Mouse (Mus musculus) G1E (cell line): ENCODE data around the gene Lrtm2. TPM values are rescaled to one million over a fixed set of nuclear protein-coding genes. Genes with fewer than 3 reads are reported as not detected.

Source experiments
- ATAC-seq: 2 replicates; pipeline ENCODE4 v1.8.0; 2016; ENCODE audit warnings: mild to moderate bottlenecking; ENCODE audit not compliant: insufficient number of reproducible peaks, poor library complexity, low FRiP score, severe bottlenecking; ENCODE audit errors: extremely low read depth
- DNase-seq: peaks from one replicate; pipeline ENCODE4 v3.0.0; 2012; ENCODE audit warnings: low spot score
- H3K27me3 ChIP-seq: 2 replicates; pipeline ENCODE4 v1.6.1; 2012; ENCODE audit warnings: mild to moderate bottlenecking, low read length, inconsistent platforms; ENCODE audit not compliant: insufficient read depth
- H3K36me3 ChIP-seq: replicated peaks from 2 replicates; pipeline ENCODE3; 2012; ENCODE audit warnings: mild to moderate bottlenecking, inconsistent platforms
- H3K4me1 ChIP-seq: 2 replicates; pipeline ENCODE4 v1.6.1; 2012; ENCODE audit warnings: low read depth, low read length, inconsistent platforms, mixed read lengths; ENCODE audit not compliant: insufficient read depth
- H3K4me3 ChIP-seq: 2 replicates; pipeline ENCODE4 v1.5.1; 2012; ENCODE audit warnings: low read depth, mild to moderate bottlenecking, inconsistent platforms, low read length, moderate library complexity, mixed read lengths
- H3K9me3 ChIP-seq: replicated peaks from 2 replicates; pipeline ENCODE4 v1.6.1; 2012; ENCODE audit warnings: inconsistent platforms
- CTCF ChIP-seq: IDR thresholded peaks from 2 replicates; pipeline ENCODE4 v1.5.1; 2012; ENCODE audit warnings: low read depth, low read length, inconsistent platforms, mixed read lengths
- GATA1 ChIP-seq: IDR thresholded peaks from 2 replicates; pipeline ENCODE4 v1.6.1; 2012; ENCODE audit warnings: borderline replicate concordance, low read length, inconsistent platforms, mixed read lengths
- GATA2 ChIP-seq: IDR thresholded peaks from 2 replicates; pipeline ENCODE4 v1.6.1; 2012; ENCODE audit warnings: low read depth, low read length, inconsistent platforms, borderline replicate concordance
- POLR2AphosphoS5 ChIP-seq: IDR thresholded peaks from 2 replicates; pipeline ENCODE4 v1.6.1; 2012; ENCODE audit warnings: low read depth, low read length, inconsistent platforms; ENCODE audit not compliant: insufficient replicate concordance
- TAL1 ChIP-seq: conservative IDR thresholded peaks from 2 replicates; pipeline ENCODE4 v1.6.1; 2012; ENCODE audit warnings: low read depth, low read length, inconsistent platforms, mixed read lengths
- polyA plus RNA-seq: library from polyadenylated mRNA; stranded (reverse); fragments of >175 nt; gene quantifications from 2 replicates; pipeline ENCODE4 v1.2.3, GENCODE M21; 2012
- total RNA-seq, 2 experiments: library from RNA; stranded (forward) in 1 of 2; stranded (reverse) in 1 of 2; fragments of 200-1000 nt in 1 of 2; fragments of >200 nt in 1 of 2; fragmentation: Nextera tagmentation in 1 of 2; gene quantifications; 2 replicates each; pipeline ENCODE4 v1.2.3; 2014 to 2017

The Lrtm2 gene
- total and polyA plus RNA-seq, 3 experiments: 0.11 TPM; not detected in 2

GRCm38 (mm10) chr6:119313096-119313495 is 17.5 kb downstream of the Lrtm2 start:
- Histone ChIP-seq H3K4me1 (no peaks in the 10 kb centered on the region), H3K9me3 (no peaks in the 10 kb centered on the region), H3K27me3 (peaks cover 17% of the 10 kb centered on the region; the same call in 1 of the 2 replicates), H3K36me3 (no peaks in the 10 kb centered on the region), H3K4me3 (no peak overlapping the region)
- ATAC-seq: no peak
- no peak for DNase-seq
- TF ChIP-seq POLR2AphosphoS5 (no peak), TAL1 (no peak), GATA1 (no peak), CTCF (no peak), GATA2 (no peak)

- TF ChIP-seq TAL1: no peak
- TF ChIP-seq GATA2: no peak
- TF ChIP-seq POLR2AphosphoS5: no peak
- TF ChIP-seq GATA1: no peak
- no peak for TF ChIP-seq CTCF
- DNase-seq: no peak
- no peaks in the 10 kb centered on the region for H3K36me3 ChIP-seq
- no peak overlapping the region for H3K4me3 ChIP-seq
- ATAC-seq: no peak
- H3K9me3 ChIP-seq: no peaks in the 10 kb centered on the region
- H3K27me3 ChIP-seq: peaks cover 17% of the 10 kb centered on the region; the same call in 1 of the 2 replicates
- H3K4me1 ChIP-seq: no peaks in the 10 kb centered on the region
Observed at GRCm38 (mm10) chr6:119312381-119312780, 18.2 kb downstream of the Lrtm2 start.

- DNase-seq: no peak
Observed at GRCm38 (mm10) chr6:119310176-119310575, 20.4 kb downstream of the Lrtm2 start.

GRCm38 (mm10) chr6:119307867-119308413 is 22.6 kb downstream of the Lrtm2 start:
- DNase-seq (no peak), ATAC-seq (no peak)
- peaks cover 4% of the 10 kb centered on the region; the same call in 1 of the 2 replicates for H3K27me3 ChIP-seq
- H3K9me3 ChIP-seq: no peaks in the 10 kb centered on the region
- no peaks in the 10 kb centered on the region for H3K4me1 ChIP-seq
- H3K36me3 ChIP-seq: no peaks in the 10 kb centered on the region
- no peak overlapping the region for H3K4me3 ChIP-seq
- TF ChIP-seq CTCF: no peak
- no peak for TF ChIP-seq POLR2AphosphoS5
- TF ChIP-seq TAL1: no peak
- no peak for TF ChIP-seq GATA2
- no peak for TF ChIP-seq GATA1

More at GRCm38 (mm10) chr6:119310176-119310575, 20.4 kb downstream of the Lrtm2 start:
- no peaks in the 10 kb centered on the region for H3K4me1 ChIP-seq
- H3K4me3 ChIP-seq: no peak overlapping the region
- TF ChIP-seq GATA2 (no peak), CTCF (no peak), POLR2AphosphoS5 (no peak), TAL1 (no peak), GATA1 (no peak)
- H3K27me3 ChIP-seq: peaks cover 4% of the 10 kb centered on the region; the same call in 1 of the 2 replicates
- ATAC-seq: no peak
- no peaks in the 10 kb centered on the region for H3K36me3 ChIP-seq
- no peaks in the 10 kb centered on the region for H3K9me3 ChIP-seq

- Histone ChIP-seq H3K9me3 (no peaks in the 10 kb centered on the region), H3K27me3 (0 out of 2 replicates have a peak, but pooled peaks cover 2% of the 10 kb centered on the region), H3K36me3 (no peaks in the 10 kb centered on the region), H3K4me3 (no peak overlapping the region), H3K4me1 (no peaks in the 10 kb centered on the region)
- no peak for ATAC-seq
- no peak for TF ChIP-seq CTCF
- TF ChIP-seq POLR2AphosphoS5: no peak
- TF ChIP-seq TAL1: no peak
- TF ChIP-seq GATA1: no peak
- no peak for TF ChIP-seq GATA2
- DNase-seq: no peak
Observed at GRCm38 (mm10) chr6:119303331-119303730, 27.2 kb downstream of the Lrtm2 start.

- Histone ChIP-seq H3K4me1 (no peaks in the 10 kb centered on the region), H3K27me3 (0 out of 2 replicates have a peak, but pooled peaks cover 2% of the 10 kb centered on the region), H3K36me3 (no peaks in the 10 kb centered on the region), H3K9me3 (no peaks in the 10 kb centered on the region), H3K4me3 (no peak overlapping the region)
- ATAC-seq (no peak), DNase-seq (no peak)
- no peak for TF ChIP-seq GATA2
- TF ChIP-seq TAL1: no peak
- no peak for TF ChIP-seq GATA1
- no peak for TF ChIP-seq POLR2AphosphoS5
- no peak for TF ChIP-seq CTCF
Observed at GRCm38 (mm10) chr6:119301310-119301709, 29.3 kb downstream of the Lrtm2 start.
